Mouse (Mus musculus): ENCODE data around the gene Gm49601. TPM values are rescaled to one million over a fixed set of nuclear protein-coding genes. Genes with fewer than 3 reads are reported as not detected.
A peak's percentile ranks its signal among the peaks of the same experiment; 100 is the strongest.

Gene Gm49601
- total and polyA plus RNA-seq, 2 experiments = not detected

- Histone ChIP-seq H3K27me3 (ENCODE audit: control insufficient read depth, insufficient read depth, low read length) (peaks cover 33% of the 10 kb centered on the region), H3K4me3 (ENCODE audit: insufficient read depth, low read depth, low read length) (no peak overlapping the region; the same call in 1 of the 2 replicates), H3K79me2 (ENCODE audit: control insufficient read depth, insufficient read depth, low read length) (no peaks in the 10 kb centered on the region), H3K9ac (ENCODE audit: low read depth, low read length) (no peak overlapping the region), H3K27ac (replicated peaks; ENCODE audit: insufficient read depth, low read depth, low read length) (no peak overlapping the region), H3K36me3 (ENCODE audit: control insufficient read depth, insufficient read depth, low read length) (no peaks in the 10 kb centered on the region), H3K4me1 (ENCODE audit: control insufficient read depth, insufficient read depth, low read length) (no peaks in the 10 kb centered on the region)
- DNase-seq (ENCODE audit: extremely low read depth, low read depth, low spot score) = no peak
- TF ChIP-seq POLR2A (IDR thresholded peaks at IDR 0.05; ENCODE audit: extremely low read depth, insufficient read depth, low read length) (no peak), CTCF (IDR thresholded peaks at IDR 0.05; ENCODE audit: low read depth, low read length) (no peak)
- 5% methylated on average over 21 of the region's 21 CpGs for WGBS
Observed at GRCm38 (mm10) chr16:18581050-18581622, 45.1 kb downstream of the Gm49601 start.

GRCm38 (mm10) chr16:18580389-18580788, 45.8 kb downstream of the Gm49601 start:
- no peaks in the 10 kb centered on the region for H3K36me3 ChIP-seq (ENCODE audit: control insufficient read depth, insufficient read depth, low read length)
- 57% methylated on average over 2 of the region's 2 CpGs for WGBS
- no peak for DNase-seq (ENCODE audit: extremely low read depth, low read depth, low spot score)
- H3K4me1 ChIP-seq (ENCODE audit: control insufficient read depth, insufficient read depth, low read length) = no peaks in the 10 kb centered on the region
- no peak overlapping the region for H3K27ac ChIP-seq (replicated peaks; ENCODE audit: insufficient read depth, low read depth, low read length)
- peaks cover 29% of the 10 kb centered on the region for H3K27me3 ChIP-seq (ENCODE audit: control insufficient read depth, insufficient read depth, low read length)
- no peak overlapping the region for H3K4me3 ChIP-seq (ENCODE audit: insufficient read depth, low read depth, low read length)
- H3K9ac ChIP-seq (ENCODE audit: low read depth, low read length) = no peak overlapping the region
- no peaks in the 10 kb centered on the region for H3K79me2 ChIP-seq (ENCODE audit: control insufficient read depth, insufficient read depth, low read length)
- TF ChIP-seq CTCF (IDR thresholded peaks at IDR 0.05; ENCODE audit: low read depth, low read length) (no peak), POLR2A (IDR thresholded peaks at IDR 0.05; ENCODE audit: extremely low read depth, insufficient read depth, low read length) (no peak)

DNA sequence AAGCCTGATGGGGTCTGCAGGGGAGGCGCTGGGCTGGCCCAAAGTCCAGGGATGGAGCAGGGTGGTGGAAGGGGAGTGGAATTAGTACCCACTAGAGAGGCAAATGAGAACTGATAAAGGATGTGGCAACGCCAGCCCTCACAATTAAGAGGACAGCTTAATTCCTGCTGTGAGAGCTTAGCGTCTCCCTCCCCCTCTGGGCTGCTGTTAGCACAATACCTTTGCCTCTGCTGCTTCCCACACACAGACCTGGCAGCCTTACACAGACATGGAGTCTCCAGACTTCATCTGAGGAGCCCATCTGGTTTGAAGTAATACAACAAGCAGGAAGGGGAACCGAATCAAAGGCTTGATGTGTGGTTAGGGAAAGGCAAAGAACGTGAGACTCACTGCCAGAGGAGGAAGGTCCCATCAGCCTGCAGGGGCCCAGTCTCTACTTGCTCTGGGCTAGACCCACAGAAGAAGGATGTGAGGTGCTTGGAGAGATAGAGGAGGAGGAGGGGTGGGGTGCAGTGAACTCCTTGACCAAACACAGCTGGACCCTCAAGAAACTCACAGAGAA, 48.5 kb downstream of the Gm49601 start:
- no peak overlapping the region for H3K27ac ChIP-seq (replicated peaks; ENCODE audit: insufficient read depth, low read depth, low read length)
- no peak for DNase-seq (ENCODE audit: extremely low read depth, low read depth, low spot score)
- TF ChIP-seq POLR2A (IDR thresholded peaks at IDR 0.05; ENCODE audit: extremely low read depth, insufficient read depth, low read length) = no peak
- no peak for TF ChIP-seq CTCF (IDR thresholded peaks at IDR 0.05; ENCODE audit: low read depth, low read length)
- 75% methylated on average over 5 of the region's 5 CpGs for WGBS
- peaks cover 18% of the 10 kb centered on the region for H3K27me3 ChIP-seq (ENCODE audit: control insufficient read depth, insufficient read depth, low read length)
- no peak overlapping the region for H3K9ac ChIP-seq (ENCODE audit: low read depth, low read length)
- no peaks in the 10 kb centered on the region for H3K36me3 ChIP-seq (ENCODE audit: control insufficient read depth, insufficient read depth, low read length)
- no peak overlapping the region for H3K4me3 ChIP-seq (ENCODE audit: insufficient read depth, low read depth, low read length)
- H3K79me2 ChIP-seq (ENCODE audit: control insufficient read depth, insufficient read depth, low read length) = no peaks in the 10 kb centered on the region
- H3K4me1 ChIP-seq (ENCODE audit: control insufficient read depth, insufficient read depth, low read length) = no peaks in the 10 kb centered on the region

GRCm38 (mm10) chr16:18577071-18577470, 49.2 kb downstream of the Gm49601 start:
- H3K79me2 ChIP-seq (ENCODE audit: control insufficient read depth, insufficient read depth, low read length) = no peaks in the 10 kb centered on the region
- no peak for TF ChIP-seq POLR2A (IDR thresholded peaks at IDR 0.05; ENCODE audit: extremely low read depth, insufficient read depth, low read length)
- TF ChIP-seq CTCF (IDR thresholded peaks at IDR 0.05; ENCODE audit: low read depth, low read length) = no peak
- no peaks in the 10 kb centered on the region for H3K4me1 ChIP-seq (ENCODE audit: control insufficient read depth, insufficient read depth, low read length)
- 61% methylated on average over 3 of the region's 3 CpGs for WGBS
- H3K9ac ChIP-seq (ENCODE audit: low read depth, low read length) = no peak overlapping the region
- no peaks in the 10 kb centered on the region for H3K36me3 ChIP-seq (ENCODE audit: control insufficient read depth, insufficient read depth, low read length)
- no peak overlapping the region for H3K27ac ChIP-seq (replicated peaks; ENCODE audit: insufficient read depth, low read depth, low read length)
- H3K4me3 ChIP-seq (ENCODE audit: insufficient read depth, low read depth, low read length) = no peak overlapping the region
- H3K27me3 ChIP-seq (ENCODE audit: control insufficient read depth, insufficient read depth, low read length) = peaks cover 12% of the 10 kb centered on the region
- DNase-seq (ENCODE audit: extremely low read depth, low read depth, low spot score) = no peak

DNA sequence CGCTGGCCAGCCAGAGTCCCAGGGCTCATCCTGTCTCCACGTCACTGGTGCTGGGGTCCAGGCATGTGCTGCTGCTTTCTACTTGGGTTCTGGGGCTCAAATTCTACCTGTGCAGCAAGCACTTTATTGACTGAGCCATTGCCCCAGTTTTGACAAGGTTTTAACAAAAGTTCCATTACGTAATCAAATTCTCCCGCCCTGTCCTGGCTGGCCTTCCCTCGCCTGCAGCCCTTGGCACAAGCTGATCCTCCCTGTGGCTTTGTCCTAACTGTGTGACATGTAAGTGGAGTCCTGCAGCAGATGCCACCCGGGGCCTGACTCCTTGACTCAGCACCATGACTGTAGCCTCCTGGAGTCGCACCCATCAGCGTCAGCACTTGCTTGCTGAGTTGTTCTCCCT, 52.0 kb downstream of the Gm49601 start:
- Histone ChIP-seq H3K79me2 (ENCODE audit: control insufficient read depth, insufficient read depth, low read length) (no peaks in the 10 kb centered on the region), H3K9ac (ENCODE audit: low read depth, low read length) (no peak overlapping the region), H3K27me3 (ENCODE audit: control insufficient read depth, insufficient read depth, low read length) (no peaks in the 10 kb centered on the region), H3K4me3 (ENCODE audit: insufficient read depth, low read depth, low read length) (no peak overlapping the region), H3K4me1 (ENCODE audit: control insufficient read depth, insufficient read depth, low read length) (no peaks in the 10 kb centered on the region), H3K27ac (replicated peaks; ENCODE audit: insufficient read depth, low read depth, low read length) (no peak overlapping the region), H3K36me3 (ENCODE audit: control insufficient read depth, insufficient read depth, low read length) (no peaks in the 10 kb centered on the region)
- 37% methylated on average over 8 of the region's 8 CpGs for WGBS
- TF ChIP-seq CTCF (IDR thresholded peaks at IDR 0.05; ENCODE audit: low read depth, low read length) = no peak
- no peak for TF ChIP-seq POLR2A (IDR thresholded peaks at IDR 0.05; ENCODE audit: extremely low read depth, insufficient read depth, low read length)
- peak; percentile 81 for DNase-seq (ENCODE audit: extremely low read depth, low read depth, low spot score)

Other genes starting within 250 kb of the Gm49601 start
- 23.9 and 30.9 TPM in 2 replicates for gene Txnrd2, start 200.0 kb downstream of the Gm49601 start, total RNA-seq (2014; rRNA removed)
- gene Txnrd2, start 200.0 kb downstream of the Gm49601 start, polyA plus RNA-seq (2012; rRNA removed) = 39.1 and 46.6 TPM in 2 replicates
- 474 and 538 TPM in 2 replicates for gene Comt, start 199.6 kb downstream of the Gm49601 start, total RNA-seq (2014; rRNA removed)
- gene Comt, start 199.6 kb downstream of the Gm49601 start, polyA plus RNA-seq (2012; rRNA removed) = 779 and 1,223 TPM in 2 replicates
- gene Gnb1l, start 127.7 kb downstream of the Gm49601 start, total RNA-seq (2014; rRNA removed) = 1.4 and 1.5 TPM in 2 replicates
- 3.6 and 4.8 TPM in 2 replicates for gene Gnb1l, start 127.7 kb downstream of the Gm49601 start, polyA plus RNA-seq (2012; rRNA removed)
- 0.18 and 1.0 TPM in 2 replicates for gene Rtl10, start 127.5 kb downstream of the Gm49601 start, total RNA-seq (2014; rRNA removed)
- 2.2 and 4.3 TPM in 2 replicates for gene Rtl10, start 127.5 kb downstream of the Gm49601 start, polyA plus RNA-seq (2012; rRNA removed)
- not detected in 2 replicates for gene Tbx1, start 35.8 kb downstream of the Gm49601 start, total RNA-seq (2014; rRNA removed)
- gene Tbx1, start 35.8 kb downstream of the Gm49601 start, polyA plus RNA-seq (2012; rRNA removed) = 0.02 TPM in 1 of 2 replicates, not detected in the other
- not detected in 2 replicates for gene Gp1bb, start 4.0 kb downstream of the Gm49601 start, total RNA-seq (2014; rRNA removed)
- gene Gp1bb, start 4.0 kb downstream of the Gm49601 start, polyA plus RNA-seq (2012; rRNA removed) = 0.21 TPM in 1 of 2 replicates, not detected in the other
- 0.18 and 0.60 TPM in 2 replicates for gene Sept5, start 3.5 kb upstream of the Gm49601 start, total RNA-seq (2014; rRNA removed)
- gene Sept5, start 3.5 kb upstream of the Gm49601 start, polyA plus RNA-seq (2012; rRNA removed) = 0.37 and 0.87 TPM in 2 replicates
- 7.3 and 8.3 TPM in 2 replicates for gene Cldn5, start 150.4 kb upstream of the Gm49601 start, total RNA-seq (2014; rRNA removed)
- gene Cldn5, start 150.4 kb upstream of the Gm49601 start, polyA plus RNA-seq (2012; rRNA removed) = 8.4 and 11.8 TPM in 2 replicates
- gene Ufd1, start 185.4 kb upstream of the Gm49601 start, total RNA-seq (2014; rRNA removed) = 31.5 and 35.3 TPM in 2 replicates
- 15.4 and 20.5 TPM in 2 replicates for gene Ufd1, start 185.4 kb upstream of the Gm49601 start, polyA plus RNA-seq (2012; rRNA removed)
- 0.83 and 2.1 TPM in 2 replicates for gene Cdc45, start 185.6 kb upstream of the Gm49601 start, total RNA-seq (2014; rRNA removed)
- 1.3 and 1.4 TPM in 2 replicates for gene Cdc45, start 185.6 kb upstream of the Gm49601 start, polyA plus RNA-seq (2012; rRNA removed)
- 14.3 and 15.3 TPM in 2 replicates for gene 2510002D24Rik, start 210.2 kb upstream of the Gm49601 start, total RNA-seq (2014; rRNA removed)
- gene 2510002D24Rik, start 210.2 kb upstream of the Gm49601 start, polyA plus RNA-seq (2012; rRNA removed) = 31.9 and 57.9 TPM in 2 replicates
- 0.94 TPM in 1 of 2 replicates, not detected in the other for gene Gm28539, start 210.2 kb upstream of the Gm49601 start, total RNA-seq (2014; rRNA removed)
- 2.1 and 2.9 TPM in 2 replicates for gene Gm28539, start 210.2 kb upstream of the Gm49601 start, polyA plus RNA-seq (2012; rRNA removed)

Data from liver, adult 2 months (tissue).